In the genomic region with DNA sequence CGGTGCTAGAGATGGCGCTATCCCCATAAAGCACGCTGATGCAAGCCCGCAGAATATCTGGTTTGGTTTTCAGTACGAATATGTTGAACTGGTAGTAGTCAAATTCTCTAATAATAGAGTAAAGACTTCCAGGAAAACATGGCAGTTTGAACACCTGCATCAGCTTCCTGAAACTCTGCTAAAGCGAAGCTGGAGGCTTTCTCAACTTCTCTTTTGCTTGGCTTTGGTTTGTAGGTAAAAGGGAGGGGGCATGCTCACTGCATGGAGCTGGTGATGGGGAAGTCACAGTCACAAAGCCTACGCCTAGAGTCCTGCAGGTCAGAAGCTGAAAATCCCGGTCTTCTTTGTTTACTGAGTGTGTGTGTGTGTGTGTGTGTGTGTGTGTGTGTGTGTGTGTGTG, we compare ENCODE assay signal across 21 mouse cellular contexts. TPM values are rescaled to one million over a fixed set of nuclear protein-coding genes. Genes with fewer than 3 reads are reported as not detected.
A peak's percentile ranks its signal among the peaks of the same experiment; 100 is the strongest.
DNase-seq lines count a peak whose midpoint lies in the region; ATAC-seq and TF ChIP-seq lines count a peak whose summit lies in the region.
"Had no signal": no experiment of that assay in that cellular context is flagged by ENCODE, and none has a peak within 500 bp of the region (broad histone marks: within the 10 kb centered on the region; RNA-seq: fewer than 3 reads in every experiment).

No protein-coding gene starts in this region.

- WGBS in liver, postnatal 0 days (ENCODE audit: insufficient replicate concordance) = 32% methylated on average over 8 of the region's 8 CpGs
- WGBS in forebrain, embryonic 14.5 days = 84% methylated on average over 8 of the region's 8 CpGs

- no peaks in the 10 kb centered on the region for H3K36me3 ChIP-seq in liver, postnatal 0 days (replicated peaks; ENCODE audit: insufficient read depth, low read length)
- no peaks in the 10 kb centered on the region for H3K36me3 ChIP-seq in splenic B cell, adult 2 months (ENCODE audit: control insufficient read depth, insufficient read depth, low read length, poor library complexity, severe bottlenecking)
- H3K36me3 ChIP-seq in forebrain, embryonic 14.5 days (ENCODE audit: control insufficient read depth, insufficient read depth, low read length) = no peaks in the 10 kb centered on the region
- H3K36me3 ChIP-seq: embryonic facial prominence, embryonic 15.5 days; forebrain, embryonic 10.5 days; forebrain, embryonic 15.5 days; heart, embryonic 12.5 days; hindbrain, embryonic 13.5 days had no signal

- no peak; the same call in 1 of the 2 replicates for TF ChIP-seq CTCF in liver, postnatal 0 days (IDR thresholded peaks at IDR 0.05; ENCODE audit: low read depth)

- peaks cover 6% of the 10 kb centered on the region; the same call in 1 of the 2 replicates for H3K4me1 ChIP-seq in liver, postnatal 0 days (ENCODE audit: insufficient read depth)
- H3K4me1 ChIP-seq in forebrain, embryonic 14.5 days (ENCODE audit: control insufficient read depth, insufficient read depth, low read length) = no peaks in the 10 kb centered on the region
- H3K4me1 ChIP-seq: forebrain, embryonic 15.5 days; hindbrain, embryonic 13.5 days had no signal

- no peak overlapping the region for H3K4me2 ChIP-seq in liver, postnatal 0 days (ENCODE audit: low read depth, low read length)
- H3K4me2 ChIP-seq in forebrain, embryonic 14.5 days (ENCODE audit: low read length) = no peak overlapping the region
- H3K4me2 ChIP-seq: embryonic facial prominence, embryonic 15.5 days; forebrain, embryonic 15.5 days; heart, embryonic 12.5 days; hindbrain, embryonic 13.5 days had no signal

- ATAC-seq in liver, postnatal 0 days = no peak; the same call in 1 of the 2 replicates
- ATAC-seq in hematopoietic stem cell, adult 5-6 weeks (replicated peaks in 1 of 2; ENCODE audit: insufficient read depth in 1 of 2, low FRiP score in 2 of 2, low TSS enrichment in 1 of 2, low read depth in 1 of 2, poor library complexity in 2 of 2, severe bottlenecking in 2 of 2) = peak; percentile 83 to 86
- no peak for ATAC-seq in forebrain, embryonic 14.5 days
- ATAC-seq: forebrain, embryonic 15.5 days; hindbrain, postnatal 0 days had no signal

- H3K27me3 ChIP-seq in liver, postnatal 0 days (ENCODE audit: insufficient read depth, low read length) = no peaks in the 10 kb centered on the region
- no peaks in the 10 kb centered on the region; the same call in 1 of the 2 replicates for H3K27me3 ChIP-seq in splenic B cell, adult 2 months (ENCODE audit: control insufficient read depth, insufficient read depth, low read length, poor library complexity, severe bottlenecking)
- H3K27me3 ChIP-seq in forebrain, embryonic 14.5 days (replicated peaks; ENCODE audit: control insufficient read depth, insufficient read depth, low read length) = no peaks in the 10 kb centered on the region
- H3K27me3 ChIP-seq: embryonic facial prominence, embryonic 15.5 days; forebrain, embryonic 15.5 days; heart, embryonic 12.5 days had no signal

- H3K27ac ChIP-seq in liver, postnatal 0 days (ENCODE audit: low read depth) = peak overlapping the region; percentile 46; the same call in 1 of the 2 replicates
- H3K27ac ChIP-seq in forebrain, embryonic 14.5 days (ENCODE audit: low read depth, low read length) = no peak overlapping the region
- H3K27ac ChIP-seq: embryonic facial prominence, embryonic 15.5 days; forebrain, embryonic 10.5 days; forebrain, embryonic 15.5 days; hindbrain, embryonic 13.5 days; hindbrain, postnatal 0 days had no signal

- peak; percentile 70; the same call in 1 of the 2 replicates for TF ChIP-seq EP300 in liver, postnatal 0 days (IDR thresholded peaks at IDR 0.05; ENCODE audit: low read depth)

- DNase-seq in liver, postnatal 0 days = no peak
- DNase-seq in liver = no peak
- DNase-seq in thymus, postnatal 25 days = peak; percentile 24
- DNase-seq in thymus, postnatal 10 days (ENCODE audit: low spot score in 2 of 2) = no peak
- peak; percentile 52 for DNase-seq in splenic B cell, adult 2 months (ENCODE audit: low read depth, low spot score)
- DNase-seq in forebrain, embryonic 14.5 days (ENCODE audit: low spot score) = no peak
- no peak for DNase-seq in right cerebral cortex, postnatal 10 days (ENCODE audit: low spot score in 2 of 2)
- DNase-seq: adrenal gland, adult 8-10 months; adrenal gland, postnatal 36 days; cerebellum, adult 2 months; cerebellum, postnatal 10 days; embryo, embryonic 11 days; heart, postnatal 36 days had no signal

- H3K4me3 ChIP-seq in liver, postnatal 0 days (ENCODE audit: low read depth, low read length) = no peak overlapping the region
- no peak overlapping the region for H3K4me3 ChIP-seq in forebrain, embryonic 14.5 days (ENCODE audit: low read depth, low read length)
- H3K4me3 ChIP-seq: embryonic facial prominence, embryonic 15.5 days; erythroblast, embryonic 14.5 days; forebrain, embryonic 10.5 days; forebrain, embryonic 15.5 days; heart, embryonic 12.5 days; hindbrain, embryonic 13.5 days had no signal

- H3K9me3 ChIP-seq in liver, postnatal 0 days (ENCODE audit: low read length) = peaks cover 4% of the 10 kb centered on the region; the same call in 1 of the 2 replicates
- no peaks in the 10 kb centered on the region; the same call in 1 of the 2 replicates for H3K9me3 ChIP-seq in forebrain, embryonic 14.5 days (replicated peaks; ENCODE audit: control insufficient read depth, low read length)
- H3K9me3 ChIP-seq: embryonic facial prominence, embryonic 15.5 days; forebrain, embryonic 15.5 days; hindbrain, embryonic 13.5 days had no signal

- H3K9ac ChIP-seq in liver, postnatal 0 days (replicated peaks) = no peak overlapping the region
- no peak overlapping the region for H3K9ac ChIP-seq in forebrain, embryonic 14.5 days (ENCODE audit: low read length)
- H3K9ac ChIP-seq: embryonic facial prominence, embryonic 15.5 days; forebrain, embryonic 15.5 days; heart, embryonic 12.5 days; hindbrain, embryonic 13.5 days had no signal

RNA-seq across cellular contexts. Expression of gene Vegfa, which starts 13.6 kb away (rescaled TPM):
- polyA plus RNA-seq in liver, postnatal 0 days (2015; fragmentation: Nextera tagmentation; extraction: Ambion mirVana) = 2.8 and 3.1 TPM in 2 replicates
- 29.6 and 53.8 TPM in 2 replicates for total RNA-seq in hematopoietic stem cell, adult 5-6 weeks (2017)
- polyA plus RNA-seq in forebrain, embryonic 14.5 days (2014; fragmentation: Nextera tagmentation; extraction: Ambion mirVana) = 2.3 and 2.6 TPM in 2 replicates

Comparison
In these comparisons a context has a peak if more than half of its experiments do, and no peak if none do; other contexts are left out.
1. DNase-seq: peak in thymus, postnatal 25 days (single experiment) and splenic B cell, adult 2 months (single experiment); none in liver, postnatal 0 days (single experiment), liver (single experiment), thymus, postnatal 10 days (0 of 2), forebrain, embryonic 14.5 days (single experiment) and right cerebral cortex, postnatal 10 days (0 of 2).
2. ATAC-seq: peak in hematopoietic stem cell, adult 5-6 weeks (2 of 2); none in liver, postnatal 0 days (single experiment) and forebrain, embryonic 14.5 days (single experiment).